Mouse (Mus musculus): ENCODE data around the gene Grtp1.
A peak's percentile ranks its signal among the peaks of the same experiment; 100 is the strongest.

Grtp1 gene

DNA sequence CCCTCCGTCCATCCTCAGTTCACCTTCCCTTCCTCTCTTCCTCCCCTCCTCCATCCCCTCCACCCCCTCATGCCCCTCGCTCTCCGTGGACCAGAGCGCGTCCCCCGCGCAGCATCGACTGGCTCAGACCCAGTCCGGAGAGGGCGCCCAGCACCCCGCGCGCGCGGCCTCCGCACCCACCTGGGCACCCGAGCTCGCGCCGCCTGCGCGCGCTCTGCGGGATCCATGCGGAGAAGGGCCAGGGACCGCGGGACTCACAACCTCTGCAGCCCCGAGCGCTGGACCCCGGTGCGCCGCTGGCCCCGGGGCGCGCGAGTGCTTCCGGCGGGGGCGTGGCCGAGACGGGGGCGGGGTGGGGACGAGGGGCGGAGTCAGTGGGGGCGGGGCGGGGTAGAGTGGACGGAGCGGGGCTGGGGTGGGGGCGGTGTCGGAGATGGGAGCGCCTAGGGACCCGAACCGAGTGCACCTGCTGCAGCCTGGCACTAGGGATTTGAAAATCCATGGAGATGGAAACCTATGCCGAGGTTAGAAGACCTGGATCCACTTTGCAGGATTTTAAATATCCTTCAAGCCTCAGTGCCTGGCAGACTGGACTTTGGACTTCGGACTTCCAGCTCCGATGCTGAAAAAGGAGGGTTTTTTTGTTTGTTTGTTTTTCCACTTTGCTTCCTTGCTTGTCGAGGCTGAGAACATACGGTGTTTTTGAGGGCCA, at the start of gene Grtp1:
Gene Grtp1 (minus strand): TSS at position 320 of the 712 bp plus-strand sequence.
- peak in 1 of 2 experiments; percentile 54 for DNase-seq (ENCODE audit: low spot score in 2 of 2)

DNA sequence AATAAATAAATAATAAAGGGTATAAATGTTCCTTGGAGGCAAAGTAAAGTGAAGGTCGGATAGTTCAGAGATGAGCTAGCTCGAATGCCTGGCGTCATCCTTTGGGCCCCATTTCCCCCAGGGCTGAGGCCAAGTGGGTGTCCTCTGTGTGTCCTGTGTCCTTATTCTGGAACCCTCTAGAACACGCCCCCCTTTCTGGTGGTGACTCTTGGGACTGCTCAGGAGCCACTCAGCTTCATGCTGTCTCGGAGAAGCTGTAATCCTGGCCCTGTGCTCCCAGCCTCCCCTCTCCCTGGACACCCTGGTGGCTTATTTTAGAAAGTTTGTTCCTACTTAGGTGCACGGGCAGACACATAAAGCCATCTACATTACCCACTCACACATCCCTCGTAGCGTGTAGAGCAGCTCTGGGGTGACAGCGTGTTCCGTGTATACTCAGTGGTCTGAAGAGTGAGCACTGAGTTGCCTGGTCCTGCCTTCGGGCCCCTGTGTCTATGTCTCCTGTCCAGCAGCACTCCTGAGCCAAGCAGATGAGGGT, 44.0 kb upstream of the Grtp1 start:
- no peak for DNase-seq (ENCODE audit: low spot score in 2 of 2)

DNA sequence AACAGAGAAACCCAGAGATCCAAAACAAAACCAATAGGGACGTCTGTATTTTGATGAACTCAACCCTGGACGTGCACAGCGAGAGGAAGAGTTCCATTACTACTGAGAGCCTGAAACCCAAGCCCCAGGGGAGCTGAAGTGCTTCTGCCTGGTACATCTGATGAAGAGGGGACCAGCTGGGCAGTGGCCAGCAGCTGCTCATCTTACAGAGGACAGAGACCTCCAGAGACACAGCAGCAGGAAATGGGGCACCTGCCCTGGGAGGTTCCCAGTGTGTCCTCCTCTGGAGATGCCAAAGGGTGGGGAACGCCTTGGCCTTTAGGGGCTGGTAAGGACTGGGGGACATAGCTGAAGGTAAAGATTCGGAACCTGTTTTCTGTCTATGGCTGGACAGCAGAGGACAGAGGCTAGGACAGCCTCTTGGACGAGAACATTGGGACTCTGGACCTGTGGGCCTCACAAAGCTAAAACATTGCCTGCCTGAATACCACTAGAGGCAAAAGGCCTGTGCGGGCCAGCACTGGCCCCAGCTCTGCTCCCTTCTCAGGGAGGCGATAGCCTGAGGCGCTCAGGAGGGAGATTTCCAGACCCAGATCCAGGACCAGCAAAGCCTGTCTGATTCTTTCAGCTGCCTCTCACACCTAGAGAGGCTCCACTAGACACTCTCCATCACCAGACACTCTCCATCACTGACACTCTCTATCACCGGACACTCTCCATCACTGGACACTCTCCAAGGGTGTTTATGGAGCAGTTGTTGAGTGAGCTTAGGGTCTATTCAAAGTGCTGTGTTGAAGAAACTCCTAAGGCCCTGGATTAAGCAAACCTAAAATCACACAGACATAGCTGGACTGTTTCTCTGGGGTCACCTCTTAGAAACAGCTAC, 42.8 kb upstream of the Grtp1 start:
- no peak for DNase-seq (ENCODE audit: low spot score in 2 of 2)

DNA sequence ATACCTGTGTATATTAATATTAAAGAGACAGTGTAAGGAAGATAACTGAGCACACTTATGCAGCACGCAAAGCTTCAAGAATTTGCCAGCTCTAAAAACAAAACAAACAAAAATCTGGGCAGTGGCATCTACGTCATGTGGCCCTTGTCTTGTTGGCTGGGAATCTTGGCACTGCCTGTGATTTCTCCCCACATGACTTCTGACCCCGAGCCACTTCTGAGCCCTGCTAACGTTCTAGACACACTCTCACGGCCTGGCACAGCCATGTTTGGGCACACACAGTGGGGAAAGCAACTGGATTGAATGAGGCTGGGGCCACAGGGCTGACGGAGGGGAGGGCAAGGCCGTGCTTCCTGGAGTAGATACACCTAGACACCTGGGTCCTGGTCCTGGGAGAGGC, 40.3 kb upstream of the Grtp1 start:
- DNase-seq (ENCODE audit: low spot score in 2 of 2), result no peak

DNA sequence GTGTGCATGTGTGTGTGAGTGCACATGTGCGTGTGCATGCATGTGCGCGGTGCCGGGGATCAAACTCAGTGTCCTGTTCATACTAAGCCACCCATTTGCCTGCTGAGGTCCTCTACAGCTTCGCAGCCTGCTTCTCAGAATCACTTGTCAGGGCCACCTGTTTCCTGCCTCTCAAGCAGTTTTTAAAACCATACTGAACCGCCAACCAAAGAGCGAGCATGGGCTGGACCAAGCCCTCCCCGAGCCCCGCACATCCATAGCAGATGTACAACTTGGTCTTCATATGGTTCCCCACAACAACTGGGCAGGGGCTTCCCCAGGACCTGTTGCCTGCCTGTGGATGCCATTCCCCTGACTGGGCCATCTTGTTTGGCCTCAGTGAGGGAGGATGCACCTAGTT, 39.6 kb upstream of the Grtp1 start:
- no peak for DNase-seq (ENCODE audit: low spot score in 2 of 2)

DNA sequence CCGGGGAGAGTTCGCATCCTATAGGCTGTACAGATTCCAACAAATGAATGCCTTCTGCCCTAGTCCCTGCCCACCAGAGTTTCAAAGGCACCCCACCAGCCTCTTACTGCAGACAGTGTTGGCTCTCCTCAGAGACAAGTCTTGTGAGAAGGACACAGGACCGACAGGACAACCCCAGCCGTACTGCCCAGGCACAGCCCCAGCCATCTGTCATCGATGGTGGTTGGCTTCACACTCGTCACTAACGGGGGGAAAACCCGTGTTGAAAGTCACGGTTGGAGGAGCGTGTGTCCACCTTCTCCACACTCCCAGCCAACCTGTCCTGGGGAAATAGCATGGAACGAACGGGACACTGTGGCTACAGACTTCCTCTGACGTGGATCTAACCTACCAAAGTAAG, 34.4 kb upstream of the Grtp1 start:
- DNase-seq (ENCODE audit: low spot score in 2 of 2), result no peak

DNA sequence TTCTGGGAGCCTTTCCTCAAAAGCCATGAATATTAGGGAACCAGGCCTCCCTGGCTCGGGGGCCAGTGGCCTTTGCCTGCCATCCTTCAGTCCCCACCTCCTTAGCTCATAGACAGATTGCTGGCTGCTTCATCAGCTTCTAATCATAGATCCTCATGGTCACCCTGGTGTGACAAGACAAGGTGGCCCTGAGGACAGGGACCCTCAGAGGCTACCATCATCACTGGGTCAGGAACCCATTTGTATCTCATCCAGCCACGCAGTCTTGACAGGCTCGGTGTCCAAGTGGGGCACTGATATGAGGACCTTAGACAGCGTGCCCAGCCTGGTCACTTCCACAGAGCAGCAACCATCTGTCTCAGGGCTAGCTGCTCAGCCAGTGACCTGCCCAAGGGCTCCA, 30.1 kb upstream of the Grtp1 start:
- no peak for DNase-seq (ENCODE audit: low spot score in 2 of 2)

DNA sequence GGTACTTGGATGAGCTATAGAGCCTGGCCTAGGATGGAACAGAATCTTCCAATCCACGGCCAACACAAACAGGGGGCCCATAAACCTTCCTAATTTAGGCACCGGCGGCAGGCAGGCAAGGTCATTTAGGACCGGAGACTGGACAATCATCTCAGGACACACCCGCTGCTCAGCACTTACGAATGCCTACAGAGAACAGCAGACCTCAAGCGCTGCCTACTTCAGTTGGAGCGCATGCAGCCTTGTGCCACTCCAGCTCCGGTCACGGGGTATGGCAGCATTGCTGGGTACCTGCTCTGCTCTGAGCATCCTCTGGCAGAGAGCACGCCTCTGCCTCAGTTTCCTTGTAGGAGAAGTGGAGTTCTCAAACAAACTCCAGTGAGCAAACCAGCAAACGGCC, 29.4 kb upstream of the Grtp1 start:
- no peak for DNase-seq (ENCODE audit: low spot score in 2 of 2)

DNA sequence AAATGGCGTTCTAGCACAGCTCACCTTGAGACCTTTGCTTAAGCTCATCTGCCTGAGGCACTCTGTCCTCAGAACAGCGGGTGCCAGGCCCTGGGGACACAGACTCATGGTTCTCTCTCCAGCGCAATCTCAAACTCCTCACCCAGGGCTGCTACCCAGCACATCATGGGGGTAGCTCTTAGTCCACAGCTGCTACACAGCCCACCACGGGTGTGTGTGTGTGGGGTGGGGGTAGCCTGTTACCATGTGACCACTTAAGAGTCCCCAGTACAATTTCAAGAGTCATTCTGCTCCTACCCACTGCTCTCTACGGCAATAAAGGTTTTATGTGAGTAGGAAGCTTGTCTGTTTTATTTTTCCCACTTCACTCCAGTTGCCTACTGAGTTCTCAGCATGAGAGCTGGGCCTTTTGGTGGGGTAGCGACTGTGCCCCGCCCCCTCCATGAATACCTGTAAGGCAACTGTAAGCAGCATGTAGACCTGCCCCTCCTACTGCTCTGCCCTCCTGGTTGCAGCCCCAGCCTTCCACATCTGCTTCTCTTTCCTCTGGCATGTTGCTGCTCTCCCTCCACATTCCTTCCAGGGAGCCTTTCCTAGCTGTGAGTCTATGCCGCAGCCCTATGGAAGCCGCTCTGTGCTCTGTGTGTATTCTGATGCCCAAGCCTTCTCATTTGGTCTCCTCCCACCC, 28.6 kb upstream of the Grtp1 start:
- no peak for DNase-seq (ENCODE audit: low spot score in 2 of 2)

DNA sequence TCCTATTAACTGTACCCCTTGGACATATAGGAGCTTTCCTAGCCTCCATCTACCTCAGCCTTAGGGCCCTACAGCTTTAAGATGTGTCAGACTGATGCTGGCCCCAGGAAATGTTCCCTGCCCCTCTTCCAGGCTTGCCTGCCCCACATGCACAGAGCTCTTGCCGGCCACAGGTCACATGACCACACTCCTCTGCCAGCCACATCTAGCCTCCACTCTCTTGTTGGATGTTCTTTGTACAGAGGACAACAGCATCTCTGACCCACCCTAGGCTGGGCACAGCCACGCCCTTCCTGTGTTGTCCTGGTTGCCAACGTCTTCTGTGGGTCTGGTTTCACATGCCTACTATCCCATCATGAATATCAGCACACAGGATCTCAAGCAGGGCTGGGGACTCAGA, 26.8 kb upstream of the Grtp1 start:
- DNase-seq (ENCODE audit: low spot score in 2 of 2), result no peak

DNA sequence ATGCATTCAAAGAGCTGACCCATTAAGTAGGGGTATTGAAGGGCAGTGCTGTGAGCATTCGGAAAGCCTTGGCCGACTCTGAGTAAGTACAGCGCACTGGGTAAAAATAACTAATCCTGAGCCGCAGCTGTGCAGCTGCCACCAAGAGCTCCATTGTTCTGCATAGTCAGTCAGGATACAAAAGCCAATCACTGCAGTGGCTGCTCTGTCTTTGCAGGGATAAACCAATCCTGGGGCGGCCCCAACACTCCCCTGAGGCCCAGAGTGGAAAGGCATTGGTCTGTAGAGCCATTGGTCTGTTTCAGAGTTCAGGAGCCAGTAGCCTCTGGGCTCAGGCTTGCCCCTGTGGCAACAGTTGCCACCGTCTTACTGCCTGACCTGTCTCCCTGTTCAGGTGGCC, 25.9 kb upstream of the Grtp1 start:
- peak; percentile 43 to 58 for DNase-seq (ENCODE audit: low spot score in 2 of 2)

DNA sequence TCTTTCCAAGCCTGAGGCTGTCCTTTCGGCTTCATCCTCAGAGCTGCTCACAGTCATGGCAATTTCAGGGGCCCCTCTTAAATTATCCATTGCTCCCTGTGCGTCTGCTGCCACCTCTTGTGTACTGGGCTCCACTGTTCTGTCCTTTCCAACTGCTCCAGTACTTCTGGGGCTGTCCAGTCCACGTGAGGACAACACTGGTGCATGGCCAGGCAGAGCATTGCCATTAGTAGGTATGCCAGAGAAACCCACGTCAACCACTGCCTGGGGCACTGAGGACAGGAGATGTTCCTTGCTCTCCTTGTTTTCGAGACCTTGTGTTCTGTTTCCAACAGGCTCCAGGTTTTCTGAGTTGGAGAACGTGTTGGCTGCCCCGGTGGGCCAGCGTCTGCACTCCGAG, 24.0 kb upstream of the Grtp1 start:
- no peak for DNase-seq (ENCODE audit: low spot score in 2 of 2)

DNA sequence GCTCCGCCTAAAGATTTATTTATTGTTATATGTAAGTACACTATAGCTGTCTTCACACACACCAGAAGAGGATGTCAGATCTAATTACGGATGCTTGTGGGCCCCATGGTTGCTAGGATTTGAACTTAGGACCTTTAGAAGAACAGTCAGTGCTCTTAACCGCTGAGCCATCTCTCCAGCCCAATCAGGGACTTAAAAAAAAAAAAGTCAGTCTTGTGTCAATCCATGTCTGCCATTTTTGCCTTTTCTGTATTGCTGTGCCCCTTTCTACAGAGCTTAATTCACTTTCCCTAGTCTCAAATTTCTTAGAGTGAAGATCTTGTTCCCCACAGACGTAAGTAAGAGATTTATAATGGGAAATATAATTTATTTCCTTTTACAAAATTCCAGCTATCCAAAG, 18.0 kb upstream of the Grtp1 start:
- no peak for DNase-seq (ENCODE audit: low spot score in 2 of 2)

DNA sequence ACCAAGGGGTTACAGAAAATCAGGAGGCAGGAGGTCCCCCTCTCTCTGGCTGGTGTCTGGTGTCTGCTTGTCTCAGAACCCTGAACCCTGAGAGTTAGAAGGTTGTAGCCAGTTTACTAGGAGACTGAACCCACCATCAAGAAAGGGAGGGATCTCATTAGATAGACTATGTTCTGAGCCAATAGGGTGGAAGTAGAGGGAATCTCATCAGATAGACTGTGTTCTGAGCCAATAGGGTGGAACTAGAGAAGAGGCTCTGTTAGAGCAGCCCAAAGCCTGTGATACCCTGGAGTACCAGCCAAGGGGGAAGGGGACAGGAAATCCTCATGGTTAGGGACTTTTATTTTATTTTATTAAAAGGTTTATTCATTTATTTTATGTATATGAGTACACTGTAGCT, 17.6 kb upstream of the Grtp1 start:
- DNase-seq (ENCODE audit: low spot score in 2 of 2), result no peak

DNA sequence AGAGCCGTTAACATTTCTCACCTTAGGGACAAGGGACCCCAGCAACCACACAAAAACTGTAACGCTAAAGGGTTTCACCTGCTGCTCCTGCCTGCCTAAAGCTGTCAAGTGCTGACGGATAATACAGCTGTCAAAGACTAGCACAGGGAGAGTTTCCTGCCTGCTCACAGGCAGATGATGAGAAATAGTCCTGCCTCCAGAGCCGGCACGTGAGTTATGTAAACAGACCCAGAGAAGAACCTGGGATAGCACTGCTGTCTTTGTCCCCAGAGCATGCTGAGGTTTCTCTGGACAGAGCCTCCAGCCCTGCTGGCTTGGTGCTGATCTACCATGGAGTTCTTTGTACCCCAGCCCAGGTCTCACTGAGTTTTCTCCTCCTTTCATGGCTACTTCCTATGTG, 16.7 kb upstream of the Grtp1 start:
- DNase-seq (ENCODE audit: low spot score in 2 of 2), result no peak

DNA sequence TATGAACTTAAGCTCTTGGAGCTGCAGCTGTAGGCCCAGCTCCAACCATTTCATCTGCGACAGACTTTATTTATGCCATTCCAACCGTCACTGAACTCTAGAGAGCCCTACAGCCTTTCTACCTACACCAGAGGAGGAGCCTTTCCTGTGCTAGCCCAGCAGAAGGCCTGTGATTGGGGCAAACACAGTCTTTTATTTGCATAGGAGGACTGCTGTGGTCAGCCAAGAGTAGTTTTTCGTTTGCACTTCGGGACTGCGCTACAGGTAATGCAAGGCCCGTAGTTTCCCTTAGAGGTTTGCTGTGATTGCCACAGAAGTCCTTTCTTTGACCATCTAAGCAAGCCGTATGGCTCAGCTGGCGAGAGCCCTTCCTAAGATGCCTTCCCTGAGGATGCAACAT, 16.0 kb upstream of the Grtp1 start:
- no peak for DNase-seq (ENCODE audit: low spot score in 2 of 2)

DNA sequence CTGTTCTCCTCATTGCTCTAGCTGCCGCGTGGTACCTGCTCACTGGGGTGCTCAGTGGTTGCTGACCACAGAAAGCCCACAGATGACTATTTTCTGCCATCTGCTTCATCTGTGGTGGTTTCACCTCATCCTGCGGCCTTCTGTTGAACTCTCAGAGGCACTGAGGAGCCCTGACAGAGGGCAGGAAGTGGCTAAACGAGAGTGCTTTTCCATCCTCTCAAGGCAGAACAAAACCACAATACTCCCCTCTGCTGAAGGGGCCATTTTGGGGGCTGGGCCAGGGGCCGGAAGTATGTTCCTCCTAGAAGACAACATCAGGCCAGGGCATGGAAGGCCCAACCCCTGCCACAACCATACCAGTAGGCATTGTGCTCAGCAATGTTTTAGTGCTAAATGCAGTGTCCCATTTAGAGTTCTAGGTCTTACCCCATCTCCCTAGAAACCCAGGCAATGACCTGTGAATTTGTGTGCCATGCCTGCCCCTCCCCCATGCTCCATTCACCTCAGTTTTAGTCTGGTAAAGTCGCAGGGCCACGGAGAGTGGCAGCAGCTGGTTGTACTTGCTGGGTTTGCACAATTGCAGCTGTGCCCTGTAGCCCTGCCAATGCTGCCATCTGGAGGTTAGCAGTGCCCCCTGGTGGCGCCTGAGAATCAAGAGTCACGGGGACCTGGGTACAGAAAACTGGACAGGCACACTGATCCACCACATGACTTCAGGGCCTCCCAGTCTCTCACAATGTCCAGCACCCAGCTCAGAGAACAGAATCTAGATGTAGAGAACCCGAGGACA, 13.3 kb upstream of the Grtp1 start:
- peak; percentile 87 to 91 for DNase-seq (ENCODE audit: low spot score in 2 of 2)

DNA sequence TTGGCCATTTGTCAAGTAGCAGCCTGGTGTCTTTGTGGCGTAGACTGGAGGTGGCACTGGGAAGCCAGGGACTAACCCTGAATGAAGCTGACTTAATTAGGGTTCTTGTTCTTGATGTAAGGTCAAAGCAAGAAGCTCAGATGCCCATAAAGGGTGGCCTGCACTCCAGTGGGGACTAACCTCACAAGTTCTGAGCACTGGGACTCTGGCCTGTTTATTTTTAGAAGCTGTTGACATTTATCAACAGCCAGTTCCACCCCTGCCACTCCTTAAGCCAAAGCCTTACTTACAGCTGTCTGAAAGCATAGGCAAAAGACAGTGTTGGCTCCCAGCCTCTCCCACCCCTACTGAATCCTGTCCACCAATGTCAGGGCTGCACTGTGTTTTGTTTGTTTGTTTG, 9.3 kb upstream of the Grtp1 start:
- no peak for DNase-seq (ENCODE audit: low spot score in 2 of 2)

DNA sequence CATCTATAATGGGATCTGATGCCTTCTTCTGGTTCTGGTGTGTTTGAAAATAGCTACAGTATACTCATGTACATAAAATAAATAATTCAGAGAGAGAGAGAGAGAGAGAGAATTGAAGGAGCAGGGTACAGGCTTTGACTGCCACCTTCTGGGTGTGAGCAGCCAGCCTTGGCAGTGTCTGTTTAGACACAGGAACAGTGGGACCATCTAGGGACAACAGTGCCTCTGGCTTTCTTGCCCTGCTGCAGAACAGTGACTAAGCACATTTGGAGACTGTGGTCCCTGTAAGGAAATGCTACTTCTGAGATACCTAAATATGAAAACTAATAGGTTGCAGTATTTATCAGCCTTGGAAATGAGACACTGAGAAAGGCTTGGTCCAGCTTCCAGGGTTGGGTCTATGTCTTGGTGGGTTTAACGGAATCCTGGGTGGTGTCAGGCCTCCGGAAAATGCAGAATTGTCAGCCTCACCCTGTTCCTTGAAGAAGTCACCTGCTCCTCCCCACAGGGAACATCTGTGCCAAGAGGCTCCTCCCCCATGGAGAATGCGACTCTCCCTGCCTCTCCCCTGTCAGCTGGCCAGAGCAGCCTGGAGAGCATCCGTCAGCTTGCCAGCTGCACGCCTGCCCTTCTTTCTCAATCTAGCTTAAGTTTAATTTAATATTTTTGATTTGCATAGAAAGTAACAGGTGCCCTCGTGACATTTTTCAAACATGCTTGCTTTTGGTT, 8.4 kb upstream of the Grtp1 start:
- no peak for DNase-seq (ENCODE audit: low spot score in 2 of 2)

DNA sequence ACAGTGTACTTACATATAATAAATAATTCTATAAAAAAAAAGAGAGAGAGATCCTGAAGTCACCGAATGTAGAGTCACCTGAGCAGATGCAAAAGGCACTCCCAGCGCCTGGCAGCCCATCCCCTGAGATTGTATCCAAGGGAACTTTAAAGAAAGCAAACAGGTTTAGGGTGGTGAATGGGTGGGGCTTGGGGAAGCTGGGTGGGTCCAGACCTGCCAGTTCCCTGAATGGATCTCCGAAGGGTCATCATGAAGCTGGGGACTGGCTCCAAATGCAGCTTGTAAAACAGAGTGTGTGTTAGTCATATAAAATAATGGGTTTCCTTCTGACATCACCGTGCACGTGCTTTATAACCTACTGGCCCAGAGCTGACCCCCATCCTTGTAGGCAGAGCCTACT, 5.9 kb upstream of the Grtp1 start:
- no peak for DNase-seq (ENCODE audit: low spot score in 2 of 2)

DNA sequence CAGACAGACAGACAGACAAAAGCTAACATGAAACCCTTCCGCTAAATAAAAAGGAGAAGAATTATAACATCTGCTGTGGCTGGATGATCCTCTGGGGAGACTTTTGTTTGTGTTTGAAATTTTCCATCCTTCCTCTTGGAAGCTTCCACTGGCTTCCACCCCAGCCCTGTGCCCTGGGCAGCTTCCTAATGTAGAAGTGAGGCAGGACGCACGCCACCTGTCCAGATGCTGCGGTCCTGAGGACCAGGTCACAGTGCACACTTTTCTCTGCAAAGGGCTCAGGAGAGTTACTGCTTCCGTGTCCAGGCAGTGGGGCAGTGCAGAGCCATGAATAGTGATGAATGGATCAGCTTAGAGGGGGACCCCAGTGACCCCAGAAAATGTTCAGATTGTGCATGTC, 4.9 kb upstream of the Grtp1 start:
- DNase-seq (ENCODE audit: low spot score in 2 of 2), result no peak
